Mouse (Mus musculus) liver, embryonic 15.5 days (tissue): ENCODE measurements around the gene Gm20388. TPM values are rescaled to one million over a fixed set of nuclear protein-coding genes. Genes with fewer than 3 reads are reported as not detected.

Experiments used
- ATAC-seq: fragments of 200-750 bp; cut with Nextera tagmentation; 2 replicates; pipeline ENCODE4 v1.8.0; 2017; ENCODE audit warnings: moderate number of reproducible peaks, mild to moderate bottlenecking, moderate library complexity; ENCODE audit not compliant: insufficient read depth
- H3K27ac ChIP-seq: fragments of 300-500 bp; sonication (generic); replicated peaks from 2 replicates; pipeline ENCODE4 v1.5.1; 2015; ENCODE audit warnings: mild to moderate bottlenecking, inconsistent platforms
- H3K27me3 ChIP-seq: fragments of 300-500 bp; sonication (generic); 2 replicates; pipeline ENCODE4 v1.6.1; 2015; ENCODE audit warnings: mild to moderate bottlenecking, inconsistent platforms
- H3K36me3 ChIP-seq: fragments of 300-500 bp; sonication (generic); replicated peaks from 2 replicates; pipeline ENCODE4 v1.6.1; 2015; ENCODE audit warnings: moderate library complexity, mild to moderate bottlenecking, inconsistent platforms
- H3K4me1 ChIP-seq: fragments of 300-500 bp; sonication (generic); replicated peaks from 2 replicates; pipeline ENCODE4 v1.6.1; 2015; ENCODE audit warnings: inconsistent platforms
- H3K4me2 ChIP-seq: fragments of 300-500 bp; sonication (generic); 2 replicates; pipeline ENCODE4 v1.6.1; 2015; ENCODE audit warnings: moderate library complexity, mild to moderate bottlenecking, inconsistent platforms
- H3K4me3 ChIP-seq: fragments of 300-500 bp; sonication (generic); replicated peaks from 2 replicates; pipeline ENCODE4 v1.5.1; 2015; ENCODE audit warnings: mild to moderate bottlenecking, inconsistent platforms
- H3K9ac ChIP-seq: fragments of 300-500 bp; sonication (generic); 2 replicates; pipeline ENCODE4 v1.6.1; 2015; ENCODE audit warnings: moderate library complexity, mild to moderate bottlenecking, inconsistent platforms
- H3K9me3 ChIP-seq: fragments of 300-500 bp; sonication (generic); replicated peaks from 2 replicates; pipeline ENCODE4 v1.6.1; 2016; ENCODE audit warnings: inconsistent platforms
- WGBS: fragments of 180-500 bp; shearing (Covaris S2); methylation state at CpG from one replicate; pipeline ENCODE4 v1.1.7; 2015; ENCODE audit warnings: mixed read lengths; ENCODE audit not compliant: insufficient replicate concordance; 5-methylcytosine and 5-hydroxymethylcytosine counted together
- polyA plus RNA-seq: library from polyadenylated mRNA; unstranded; fragments of >200 nt; fragmentation: Nextera tagmentation; extraction: Ambion mirVana; gene quantifications from 2 replicates; pipeline ENCODE4 v1.2.1, GENCODE M21; 2015

Gm20388 gene
- polyA plus RNA-seq, 1 experiment from 2014 or later = not detected

DNA sequence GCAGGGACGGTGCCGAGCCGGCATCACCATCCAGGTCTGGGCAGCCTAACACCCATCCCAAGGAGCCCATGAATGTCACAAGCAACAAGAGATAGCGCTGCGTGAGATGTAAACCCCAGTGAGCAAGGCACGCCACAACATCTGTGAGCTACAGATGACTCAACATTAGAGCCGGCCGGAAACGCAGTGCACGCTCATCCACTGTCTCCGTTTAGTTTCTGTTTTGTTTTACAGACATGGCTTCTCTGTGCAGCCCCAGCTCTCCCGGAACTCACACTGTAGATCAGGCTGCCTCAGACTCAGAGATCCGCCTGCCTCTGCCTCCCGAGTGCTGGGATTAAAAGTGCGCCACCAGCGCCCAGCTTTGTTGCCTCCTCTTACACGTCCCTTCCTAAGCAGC, 3376.7 kb downstream of the Gm20388 start:
- no peaks in the 10 kb centered on the region; the same call in 1 of the 2 replicates for H3K4me1 ChIP-seq
- H3K9ac ChIP-seq = no peak overlapping the region
- whole genome bisulfite sequencing = 84% methylated on average over 17 of the region's 17 CpGs
- H3K27ac ChIP-seq = no peak overlapping the region
- no peaks in the 10 kb centered on the region for H3K27me3 ChIP-seq
- H3K9me3 ChIP-seq = no peaks in the 10 kb centered on the region
- H3K36me3 ChIP-seq = peaks cover 59% of the 10 kb centered on the region
- H3K4me3 ChIP-seq = no peak overlapping the region
- H3K4me2 ChIP-seq = no peak overlapping the region
- no peak for ATAC-seq

- Histone ChIP-seq H3K4me1 (no peaks in the 10 kb centered on the region), H3K9me3 (no peaks in the 10 kb centered on the region), H3K36me3 (peaks cover 65% of the 10 kb centered on the region), H3K4me2 (no peak overlapping the region), H3K27ac (no peak overlapping the region), H3K4me3 (no peak overlapping the region), H3K27me3 (no peaks in the 10 kb centered on the region), H3K9ac (no peak overlapping the region)
- no peak for ATAC-seq
- WGBS = 73% methylated on average over 4 of the region's 4 CpGs
Measured at GRCm38 (mm10) chr8:123290166-123290565, 3379.5 kb downstream of the Gm20388 start.

DNA sequence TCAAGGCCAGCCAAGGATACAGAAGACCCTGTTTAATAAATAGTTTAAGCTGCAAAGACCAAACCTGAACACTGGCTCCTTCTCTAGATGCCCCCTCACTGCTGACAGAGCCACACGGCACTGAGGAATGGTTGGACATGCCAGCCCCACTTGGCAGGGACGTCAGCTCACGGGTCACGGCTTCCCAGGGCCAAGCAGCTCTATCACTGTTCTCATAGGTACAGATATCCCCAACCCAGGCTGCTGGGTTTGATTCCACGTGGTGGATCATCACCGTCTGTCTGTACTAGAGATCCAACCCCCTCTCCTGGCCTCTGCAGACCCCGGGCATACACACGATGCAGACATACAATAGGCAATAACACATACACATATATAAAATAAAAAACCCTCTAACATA, 3380.0 kb downstream of the Gm20388 start:
- Histone ChIP-seq H3K27me3 (no peaks in the 10 kb centered on the region), H3K9me3 (no peaks in the 10 kb centered on the region), H3K4me2 (no peak overlapping the region), H3K9ac (no peak overlapping the region), H3K4me1 (no peaks in the 10 kb centered on the region), H3K27ac (no peak overlapping the region), H3K4me3 (no peak overlapping the region), H3K36me3 (peaks cover 65% of the 10 kb centered on the region)
- ATAC-seq = no peak
- 81% methylated on average over 8 of the region's 8 CpGs for WGBS

- Histone ChIP-seq H3K4me2 (no peak overlapping the region), H3K4me3 (no peak overlapping the region), H3K4me1 (no peaks in the 10 kb centered on the region), H3K9ac (no peak overlapping the region), H3K27me3 (no peaks in the 10 kb centered on the region), H3K9me3 (no peaks in the 10 kb centered on the region), H3K36me3 (peaks cover 68% of the 10 kb centered on the region), H3K27ac (no peak overlapping the region)
- 79% methylated on average over 8 of the region's 8 CpGs for WGBS
- no peak for ATAC-seq
Measured at GRCm38 (mm10) chr8:123291716-123292115, 3381.1 kb downstream of the Gm20388 start.

DNA sequence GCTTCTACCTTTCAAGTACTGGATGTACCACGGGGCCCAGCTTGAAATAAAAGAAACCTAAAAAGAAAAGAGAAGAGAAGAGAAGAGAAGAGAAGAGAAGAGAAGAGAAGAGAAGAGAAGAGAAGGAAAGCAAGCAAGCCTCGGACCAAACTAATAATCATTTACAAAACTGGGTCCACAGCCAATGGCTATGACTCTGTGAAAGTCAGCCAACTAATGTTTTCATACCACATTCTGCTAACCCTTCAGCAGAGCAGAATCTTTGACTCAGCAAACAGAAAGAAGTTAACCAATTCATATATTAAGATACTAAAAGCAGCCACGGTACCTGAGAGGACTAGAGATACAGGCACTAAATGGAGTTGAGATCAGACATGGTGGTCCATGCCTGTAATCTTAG, 3381.6 kb downstream of the Gm20388 start:
- H3K4me2 ChIP-seq = no peak overlapping the region
- H3K27me3 ChIP-seq = no peaks in the 10 kb centered on the region
- WGBS = 69% methylated on average over 3 of the region's 3 CpGs
- H3K27ac ChIP-seq = no peak overlapping the region
- no peak for ATAC-seq
- H3K9ac ChIP-seq = no peak overlapping the region
- H3K36me3 ChIP-seq = peaks cover 68% of the 10 kb centered on the region
- H3K4me1 ChIP-seq = no peaks in the 10 kb centered on the region
- no peaks in the 10 kb centered on the region for H3K9me3 ChIP-seq
- H3K4me3 ChIP-seq = no peak overlapping the region

DNA sequence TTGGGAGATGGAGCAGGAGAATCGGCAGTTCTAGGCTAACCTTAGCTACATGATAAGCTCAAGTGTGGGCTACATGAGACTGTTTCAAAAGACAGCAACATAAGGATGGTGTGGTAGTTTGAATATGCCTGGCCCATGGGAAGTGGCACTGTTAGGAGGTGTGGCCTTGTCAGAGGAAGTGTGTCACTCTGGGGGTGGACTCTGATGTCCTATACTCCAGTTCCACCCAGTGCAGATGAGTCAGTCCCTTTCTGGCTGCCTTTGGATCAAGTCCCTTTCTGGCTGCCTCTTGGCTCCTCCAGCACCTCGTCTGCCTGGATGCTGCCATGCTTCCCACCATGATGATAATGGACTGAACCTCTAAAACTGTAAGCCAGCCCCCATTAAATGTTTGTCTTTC, 3382.1 kb downstream of the Gm20388 start:
- Histone ChIP-seq H3K27ac (no peak overlapping the region), H3K4me2 (no peak overlapping the region), H3K36me3 (peaks cover 69% of the 10 kb centered on the region), H3K4me3 (no peak overlapping the region), H3K9me3 (no peaks in the 10 kb centered on the region), H3K27me3 (no peaks in the 10 kb centered on the region), H3K4me1 (no peaks in the 10 kb centered on the region), H3K9ac (no peak overlapping the region)
- WGBS = 76% methylated on average over 2 of the region's 2 CpGs
- no peak for ATAC-seq

GRCm38 (mm10) chr8:123298301-123298700, 3387.7 kb downstream of the Gm20388 start:
- Histone ChIP-seq H3K27me3 (no peaks in the 10 kb centered on the region), H3K4me1 (no peaks in the 10 kb centered on the region), H3K9me3 (no peaks in the 10 kb centered on the region), H3K4me2 (no peak overlapping the region), H3K27ac (no peak overlapping the region), H3K36me3 (peaks cover 55% of the 10 kb centered on the region), H3K4me3 (no peak overlapping the region), H3K9ac (no peak overlapping the region)
- WGBS = 73% methylated on average over 11 of the region's 11 CpGs
- no peak for ATAC-seq

- no peak for ATAC-seq
- Histone ChIP-seq H3K9ac (no peak overlapping the region), H3K36me3 (peaks cover 72% of the 10 kb centered on the region)
Measured at GRCm38 (mm10) chr8:123308738-123309137, 3398.1 kb downstream of the Gm20388 start.

GRCm38 (mm10) chr8:123317781-123318466, 3407.3 kb downstream of the Gm20388 start:
- peak overlapping the region; percentile 83 for H3K4me2 ChIP-seq
- H3K4me1 ChIP-seq = peaks cover 25% of the 10 kb centered on the region
- peaks cover 6% of the 10 kb centered on the region; the same call in 1 of the 2 replicates for H3K27me3 ChIP-seq
- peak overlapping the region; percentile 48 for H3K27ac ChIP-seq
- ATAC-seq = peak; percentile 88
- 3% methylated on average over 21 of the region's 21 CpGs for WGBS
- peak overlapping the region; percentile 66 for H3K9ac ChIP-seq
- peaks cover 11% of the 10 kb centered on the region; the same call in 1 of the 2 replicates for H3K36me3 ChIP-seq
- peak overlapping the region; percentile 72 for H3K4me3 ChIP-seq
- no peaks in the 10 kb centered on the region for H3K9me3 ChIP-seq

More at GRCm38 (mm10) chr8:123308738-123309137, 3398.1 kb downstream of the Gm20388 start:
- Histone ChIP-seq H3K4me3 (no peak overlapping the region), H3K9me3 (no peaks in the 10 kb centered on the region), H3K4me1 (no peaks in the 10 kb centered on the region; the same call in 1 of the 2 replicates), H3K27ac (no peak overlapping the region), H3K27me3 (no peaks in the 10 kb centered on the region), H3K4me2 (no peak overlapping the region)
- 59% methylated on average over 4 of the region's 4 CpGs for WGBS

DNA sequence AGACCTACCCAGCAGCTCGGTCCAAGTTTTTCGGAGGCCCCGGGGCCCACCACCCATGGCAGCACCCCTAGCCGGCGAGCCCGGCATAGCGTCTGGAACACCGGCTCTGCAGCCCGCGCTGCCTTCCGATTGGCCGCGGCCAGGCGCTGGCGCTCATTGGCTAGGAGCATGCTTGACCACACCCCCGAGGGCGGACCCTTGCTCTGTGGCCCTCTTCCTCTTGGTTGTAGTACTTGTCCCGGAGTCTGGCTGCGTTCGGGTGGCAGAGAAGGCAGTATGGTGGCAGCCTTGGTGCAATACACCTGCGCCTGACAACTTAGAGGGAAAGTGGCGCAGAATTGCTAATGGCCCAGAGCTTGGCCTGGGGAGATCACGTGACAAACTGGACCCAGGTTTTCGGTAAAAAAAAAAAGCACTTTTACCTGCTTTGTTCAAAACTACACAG, 3407.8 kb downstream of the Gm20388 start, which contains the start of gene Fanca:
Gene Fanca, minus strand, starts transcription at position 110 of the 445 bp plus-strand sequence.
- H3K27me3 ChIP-seq = peaks cover 9% of the 10 kb centered on the region; the same call in 1 of the 2 replicates
- peak within 1 kb of the TSS; percentile 72 for H3K4me3 ChIP-seq
- peak within 1 kb of the TSS; percentile 66 for H3K9ac ChIP-seq
- peak within 1 kb of the TSS; percentile 69 for H3K27ac ChIP-seq
- ATAC-seq = peak; percentile 99
- under 1% methylated on average over 24 of the region's 24 CpGs for WGBS
- peaks cover 25% of the 10 kb centered on the region for H3K4me1 ChIP-seq
- H3K9me3 ChIP-seq = no peaks in the 10 kb centered on the region
- H3K36me3 ChIP-seq = peaks cover 6% of the 10 kb centered on the region; the same call in 1 of the 2 replicates
- peak within 1 kb of the TSS; percentile 83 for H3K4me2 ChIP-seq

DNA sequence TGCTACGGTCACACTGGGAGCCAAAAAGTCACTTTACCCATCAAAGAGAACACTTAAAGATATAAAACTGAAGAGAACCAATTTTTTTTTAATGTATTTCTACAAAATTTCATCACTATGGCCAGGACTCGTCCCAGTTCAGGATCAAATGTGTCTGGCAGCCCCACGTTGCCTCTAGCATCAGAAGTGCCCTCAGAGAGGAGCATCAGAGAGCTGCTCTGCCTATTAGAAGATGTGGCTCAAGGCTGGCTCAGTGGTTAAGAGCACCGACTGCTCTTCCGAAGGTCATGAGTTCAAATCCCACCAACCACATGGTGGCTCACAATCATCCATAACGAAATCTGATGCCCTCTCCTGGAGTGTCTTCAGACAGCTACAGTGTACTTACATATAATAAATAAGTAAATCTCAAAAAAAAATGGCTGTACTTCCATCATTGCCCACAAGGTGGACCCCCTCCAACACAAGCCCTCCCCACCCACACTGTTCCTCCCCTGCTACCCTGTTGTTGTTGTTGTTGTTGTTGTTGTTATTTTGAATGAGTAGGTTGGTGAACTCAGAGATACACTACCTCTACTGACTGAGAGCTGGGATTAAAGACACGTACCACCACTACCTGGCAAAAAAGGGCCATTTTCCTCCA, 3409.0 kb downstream of the Gm20388 start:
- Histone ChIP-seq H3K4me2 (peak overlapping the region; percentile 83), H3K36me3 (0 out of 2 replicates have a peak, but pooled peaks cover 1% of the 10 kb centered on the region), H3K27me3 (peaks cover 9% of the 10 kb centered on the region; the same call in 1 of the 2 replicates), H3K9me3 (no peaks in the 10 kb centered on the region), H3K4me1 (peaks cover 25% of the 10 kb centered on the region), H3K9ac (no peak overlapping the region), H3K27ac (0 out of 2 replicates have a peak overlapping the region, but pooled peaks have one; percentile 69), H3K4me3 (no peak overlapping the region)
- ATAC-seq = no peak
- WGBS = 14% methylated on average over 7 of the region's 7 CpGs
